Mouse (Mus musculus) stomach, embryonic 14.5 days (tissue): Measurements from ENCODE around the gene Nup214. TPM values are rescaled to one million over a fixed set of nuclear protein-coding genes. Genes with fewer than 3 reads are reported as not detected.

Experiments used
- ATAC-seq: fragments of 200-750 bp; cut with Nextera tagmentation; 2 replicates; pipeline ENCODE4 v1.8.0; 2017; ENCODE audit warnings: low read depth, moderate TSS enrichment; ENCODE audit not compliant: insufficient number of reproducible peaks, insufficient read depth, low FRiP score
- H3K27ac ChIP-seq: fragments of 300-500 bp; sonication (generic); 2 replicates; pipeline ENCODE4 v1.5.1; 2014; ENCODE audit warnings: mild to moderate bottlenecking, low read length, moderate library complexity, mixed read lengths
- H3K27me3 ChIP-seq: fragments of 300-500 bp; sonication (generic); 2 replicates; pipeline ENCODE4 v1.6.1; 2014; ENCODE audit warnings: low read length, control low read depth, mixed read lengths; ENCODE audit not compliant: control insufficient read depth, insufficient read depth
- H3K36me3 ChIP-seq: fragments of 300-500 bp; sonication (generic); 2 replicates; pipeline ENCODE4 v1.6.1; 2014; ENCODE audit warnings: mild to moderate bottlenecking, control low read depth, low read length, moderate library complexity, mixed read lengths; ENCODE audit not compliant: control insufficient read depth, insufficient read depth
- H3K4me1 ChIP-seq: fragments of 300-500 bp; sonication (generic); 2 replicates; pipeline ENCODE4 v1.6.1; 2014; ENCODE audit warnings: low read length, control low read depth, mixed read lengths; ENCODE audit not compliant: control insufficient read depth, insufficient read depth
- H3K4me2 ChIP-seq: fragments of 300-500 bp; sonication (generic); replicated peaks from 2 replicates; pipeline ENCODE4 v1.6.1; 2014; ENCODE audit warnings: low read depth, low read length, control low read depth
- H3K4me3 ChIP-seq: fragments of 300-500 bp; sonication (generic); 2 replicates; pipeline ENCODE4 v1.5.1; 2014; ENCODE audit warnings: low read depth, low read length, control low read depth
- H3K9ac ChIP-seq: fragments of 300-500 bp; sonication (generic); replicated peaks from 2 replicates; pipeline ENCODE4 v1.6.1; 2014; ENCODE audit warnings: low read depth, mild to moderate bottlenecking, control low read depth, low read length, moderate library complexity, mixed read lengths
- H3K9me3 ChIP-seq: fragments of 300-500 bp; sonication (generic); 2 replicates; pipeline ENCODE4 v1.6.1; 2016; ENCODE audit warnings: low read depth, low read length, control low read depth; ENCODE audit not compliant: control insufficient read depth
- WGBS: fragments of 180-500 bp; shearing (Covaris S2); extraction: QIAGEN DNeasy Blood & Tissue Kit; methylation state at CpG from one replicate; pipeline ENCODE4 v1.1.7; 2014; 5-methylcytosine and 5-hydroxymethylcytosine counted together
- polyA plus RNA-seq: library from polyadenylated mRNA; unstranded; fragments of >200 nt; fragmentation: Nextera tagmentation; extraction: Ambion mirVana; gene quantifications from 2 replicates; pipeline ENCODE4 v1.2.1, GENCODE M21; 2014

The Nup214 gene
- polyA plus RNA-seq, 1 experiment from 2014 or later = 93.9 TPM

DNA sequence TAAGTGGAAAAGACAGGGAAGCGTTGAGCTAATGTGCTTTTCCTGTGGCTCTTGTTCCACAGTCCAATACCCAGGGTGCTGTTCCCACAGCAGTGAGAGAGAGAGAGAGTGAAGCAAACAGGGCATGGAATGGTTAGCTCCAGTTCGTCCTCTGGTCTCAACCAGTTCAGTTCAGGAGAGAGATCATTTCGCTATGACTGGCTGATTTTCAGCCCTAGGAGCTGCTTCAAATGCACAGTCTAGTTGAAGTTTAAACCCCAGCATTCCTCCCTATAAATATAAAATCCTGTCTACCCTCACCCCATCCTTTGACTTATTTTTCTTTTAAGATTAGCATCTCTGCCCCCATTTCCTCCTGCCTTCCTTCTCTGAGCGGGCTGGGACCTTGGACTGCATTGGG is 1.6 kb upstream of the Nup214 start:
- H3K4me1 ChIP-seq = peaks cover 4% of the 10 kb centered on the region; the same call in 1 of the 2 replicates
- no peak overlapping the region for H3K9ac ChIP-seq
- peaks cover 13% of the 10 kb centered on the region for H3K36me3 ChIP-seq
- H3K9me3 ChIP-seq = no peaks in the 10 kb centered on the region
- no peaks in the 10 kb centered on the region for H3K27me3 ChIP-seq
- H3K27ac ChIP-seq = no peak overlapping the region
- ATAC-seq = no peak
- H3K4me3 ChIP-seq = no peak overlapping the region
- H3K4me2 ChIP-seq = no peak overlapping the region
- 89% methylated on average over 4 of the region's 4 CpGs for WGBS

DNA sequence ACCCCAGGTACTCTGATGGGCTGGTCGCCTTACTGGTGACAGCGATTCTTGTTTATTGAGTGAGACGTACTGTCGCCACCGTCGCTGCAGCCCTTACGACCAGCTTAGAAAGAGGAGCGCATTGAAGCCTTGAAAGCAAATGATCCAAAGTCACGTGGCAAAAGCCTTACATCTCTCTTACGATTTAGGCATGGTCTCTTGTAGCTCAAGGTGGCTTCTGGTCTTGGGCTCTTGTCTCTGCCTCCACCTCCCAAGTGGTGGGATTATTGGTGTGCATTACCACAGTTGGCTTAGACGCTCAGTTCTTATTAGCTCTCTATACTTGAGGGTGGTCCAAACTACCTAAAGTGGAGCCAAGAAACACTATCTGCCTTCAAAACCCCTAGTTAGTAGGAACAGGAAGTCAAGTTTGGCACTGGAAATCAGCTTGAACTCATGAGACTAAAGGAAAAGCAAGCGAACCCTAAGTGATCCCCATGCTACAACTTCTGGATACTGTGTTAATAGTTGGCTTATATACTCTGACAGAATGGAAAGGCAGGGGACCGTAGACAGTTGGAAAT is 654 bp downstream of the Nup214 start:
- Histone ChIP-seq H3K27ac (peak overlapping the region; percentile 59; the same call in 1 of the 2 replicates), H3K36me3 (peaks cover 30% of the 10 kb centered on the region)
- no peak for ATAC-seq

DNA sequence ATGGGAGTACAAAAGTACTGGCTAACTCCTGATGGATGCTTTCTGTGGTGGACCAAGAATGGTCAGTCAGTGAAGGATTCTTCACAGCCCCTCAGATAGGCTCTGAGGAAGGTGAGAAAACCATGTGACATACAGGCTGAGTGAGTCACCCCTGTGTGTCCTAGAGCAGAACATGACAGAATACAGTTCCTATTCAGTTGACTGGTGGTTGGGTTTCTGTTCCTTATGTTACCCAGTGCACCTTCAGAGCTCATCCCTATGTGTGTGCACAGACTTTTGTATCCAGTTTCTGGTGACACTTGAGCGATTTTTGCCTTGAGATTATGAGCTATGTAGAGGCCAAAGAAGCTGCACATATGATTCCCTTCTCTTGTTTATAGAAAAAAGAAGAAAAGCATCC is 13.5 kb downstream of the Nup214 start:
- Histone ChIP-seq H3K9me3 (no peaks in the 10 kb centered on the region), H3K4me3 (no peak overlapping the region), H3K27me3 (no peaks in the 10 kb centered on the region), H3K9ac (no peak overlapping the region), H3K36me3 (peaks cover 85% of the 10 kb centered on the region), H3K4me1 (no peaks in the 10 kb centered on the region), H3K27ac (no peak overlapping the region), H3K4me2 (no peak overlapping the region)
- 91% methylated on average over 1 of the region's 1 CpGs for WGBS
- no peak for ATAC-seq

More for the DNA sequence above, 654 bp downstream of the Nup214 start:
- Histone ChIP-seq H3K4me2 (peak overlapping the region; percentile 86), H3K4me3 (peak overlapping the region; percentile 74), H3K4me1 (peaks cover 4% of the 10 kb centered on the region; the same call in 1 of the 2 replicates), H3K9ac (peak overlapping the region; percentile 90), H3K9me3 (no peaks in the 10 kb centered on the region), H3K27me3 (no peaks in the 10 kb centered on the region)
- WGBS = 9% methylated on average over 13 of the region's 13 CpGs

DNA sequence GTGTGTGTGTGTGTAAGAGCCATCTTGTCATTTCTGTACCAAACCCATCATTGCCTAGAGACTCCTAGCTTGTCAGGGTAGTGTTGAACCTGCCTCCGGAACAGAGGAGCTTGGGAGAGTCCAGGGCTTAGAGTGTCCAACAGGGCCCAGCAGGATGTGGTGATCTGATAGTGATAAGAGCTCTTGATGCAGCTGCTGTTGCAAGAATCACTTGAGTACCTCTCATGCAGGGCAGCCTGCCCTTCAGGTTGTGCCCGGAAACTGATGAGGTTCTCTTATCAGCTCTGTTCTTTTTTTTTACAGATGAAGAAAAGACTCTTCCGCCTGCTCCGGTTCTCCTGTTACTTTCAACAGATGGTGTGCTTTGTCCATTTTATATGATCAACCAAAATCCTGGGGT is 16.7 kb downstream of the Nup214 start:
- Histone ChIP-seq H3K4me1 (no peaks in the 10 kb centered on the region), H3K27ac (no peak overlapping the region), H3K36me3 (peaks cover 86% of the 10 kb centered on the region), H3K27me3 (no peaks in the 10 kb centered on the region), H3K9me3 (no peaks in the 10 kb centered on the region), H3K4me3 (no peak overlapping the region), H3K4me2 (no peak overlapping the region), H3K9ac (no peak overlapping the region)
- WGBS = 93% methylated on average over 4 of the region's 4 CpGs
- no peak for ATAC-seq

DNA sequence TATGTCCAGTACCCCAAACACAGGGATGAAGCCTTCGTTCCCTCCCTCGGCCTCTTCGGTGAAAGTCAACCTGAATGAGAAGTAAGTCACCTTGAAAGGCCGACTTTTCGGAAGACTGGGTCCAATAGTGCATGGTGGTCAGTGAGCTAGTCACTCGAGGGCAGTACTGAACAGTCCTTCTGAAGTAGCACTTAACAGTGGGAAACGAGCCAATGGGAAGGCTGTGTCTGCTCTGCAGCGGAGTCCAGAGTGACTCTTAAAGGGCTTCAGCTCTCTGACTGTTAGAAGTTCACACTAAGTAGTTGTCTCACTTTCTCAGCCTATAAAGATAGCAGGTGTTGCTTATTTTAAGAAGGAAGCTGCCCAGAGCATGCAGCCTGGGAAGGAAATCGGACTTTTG is 20.7 kb downstream of the Nup214 start:
- peaks cover 91% of the 10 kb centered on the region for H3K36me3 ChIP-seq

DNA sequence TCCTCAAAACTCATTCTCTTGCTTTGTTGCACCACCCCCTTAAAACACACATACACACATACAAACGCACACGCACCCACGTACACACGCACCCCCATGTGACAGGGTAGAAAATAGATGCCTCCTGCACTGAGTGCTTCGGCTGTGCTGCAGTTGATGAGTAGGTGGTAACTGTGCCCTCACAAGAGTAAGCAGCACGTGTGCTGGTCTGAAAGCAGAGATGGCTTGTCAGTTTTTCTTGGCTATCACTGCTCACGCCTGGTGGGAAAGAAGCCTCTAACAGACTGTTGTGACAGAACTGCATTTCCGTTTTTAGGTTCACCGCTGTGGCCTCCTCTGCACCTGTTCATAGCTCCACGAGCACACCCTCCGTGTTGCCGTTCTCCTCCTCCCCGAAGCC is 21.8 kb downstream of the Nup214 start:
- H3K36me3 ChIP-seq = peaks cover 81% of the 10 kb centered on the region
- H3K4me3 ChIP-seq = no peak overlapping the region
- no peaks in the 10 kb centered on the region for H3K9me3 ChIP-seq
- 95% methylated on average over 13 of the region's 13 CpGs for WGBS
- H3K4me1 ChIP-seq = no peaks in the 10 kb centered on the region
- no peak overlapping the region for H3K27ac ChIP-seq
- no peak overlapping the region for H3K4me2 ChIP-seq
- no peak for ATAC-seq
- no peaks in the 10 kb centered on the region for H3K27me3 ChIP-seq
- H3K9ac ChIP-seq = no peak overlapping the region

More for the DNA sequence above, 20.7 kb downstream of the Nup214 start:
- ATAC-seq = no peak
- Histone ChIP-seq H3K4me1 (no peaks in the 10 kb centered on the region), H3K27ac (no peak overlapping the region), H3K4me3 (no peak overlapping the region), H3K4me2 (no peak overlapping the region), H3K9me3 (no peaks in the 10 kb centered on the region), H3K9ac (no peak overlapping the region), H3K27me3 (no peaks in the 10 kb centered on the region)
- WGBS = 90% methylated on average over 9 of the region's 9 CpGs

DNA sequence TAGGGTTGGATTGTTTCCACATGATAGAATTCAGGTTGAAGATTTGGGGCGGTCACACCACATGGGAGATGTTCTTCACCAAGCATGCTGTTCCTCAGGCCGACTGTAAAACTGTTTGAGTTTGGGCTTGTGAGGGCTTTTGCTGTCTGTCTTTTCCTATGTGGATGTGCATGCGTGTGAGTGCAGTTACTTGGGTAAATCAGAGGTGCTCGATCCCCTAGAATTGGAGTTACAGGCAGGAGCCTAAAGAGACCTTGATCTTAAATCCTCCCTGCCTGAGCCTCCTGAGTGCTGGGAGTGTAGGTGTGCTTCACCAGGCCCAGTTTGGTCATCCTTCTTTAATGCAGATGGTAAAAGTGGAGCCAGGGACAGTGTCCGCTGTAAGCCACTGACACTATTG is 23.3 kb downstream of the Nup214 start:
- Histone ChIP-seq H3K9me3 (no peaks in the 10 kb centered on the region), H3K9ac (no peak overlapping the region), H3K36me3 (peaks cover 74% of the 10 kb centered on the region), H3K27me3 (no peaks in the 10 kb centered on the region), H3K4me2 (no peak overlapping the region), H3K27ac (no peak overlapping the region), H3K4me1 (no peaks in the 10 kb centered on the region), H3K4me3 (no peak overlapping the region)
- WGBS = 95% methylated on average over 5 of the region's 5 CpGs
- no peak for ATAC-seq

DNA sequence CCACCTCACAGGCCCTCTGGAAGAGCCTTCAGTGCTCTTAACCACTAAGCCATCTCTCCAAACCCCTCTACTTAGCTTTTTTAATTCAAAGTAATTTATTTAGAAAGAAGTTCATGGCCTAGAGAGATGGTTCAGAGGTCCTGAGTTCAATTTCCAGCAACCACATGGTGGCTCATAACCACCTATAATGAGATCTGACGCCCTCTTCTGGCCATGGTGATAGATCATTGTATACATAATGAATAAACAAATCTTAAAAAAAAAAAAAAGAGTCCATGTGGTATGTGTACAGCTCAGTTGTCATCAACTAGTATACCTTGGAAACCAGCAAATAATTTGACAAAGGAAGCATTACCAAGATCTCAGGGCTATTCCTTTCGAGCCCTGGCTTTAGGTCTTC is 24.2 kb downstream of the Nup214 start:
- H3K9ac ChIP-seq = no peak overlapping the region
- H3K4me2 ChIP-seq = no peak overlapping the region
- H3K4me3 ChIP-seq = no peak overlapping the region
- no peak overlapping the region for H3K27ac ChIP-seq
- ATAC-seq = no peak
- no peaks in the 10 kb centered on the region for H3K4me1 ChIP-seq
- WGBS = 55% methylated on average over 2 of the region's 2 CpGs
- peaks cover 73% of the 10 kb centered on the region for H3K36me3 ChIP-seq
- no peaks in the 10 kb centered on the region for H3K9me3 ChIP-seq
- no peaks in the 10 kb centered on the region for H3K27me3 ChIP-seq

DNA sequence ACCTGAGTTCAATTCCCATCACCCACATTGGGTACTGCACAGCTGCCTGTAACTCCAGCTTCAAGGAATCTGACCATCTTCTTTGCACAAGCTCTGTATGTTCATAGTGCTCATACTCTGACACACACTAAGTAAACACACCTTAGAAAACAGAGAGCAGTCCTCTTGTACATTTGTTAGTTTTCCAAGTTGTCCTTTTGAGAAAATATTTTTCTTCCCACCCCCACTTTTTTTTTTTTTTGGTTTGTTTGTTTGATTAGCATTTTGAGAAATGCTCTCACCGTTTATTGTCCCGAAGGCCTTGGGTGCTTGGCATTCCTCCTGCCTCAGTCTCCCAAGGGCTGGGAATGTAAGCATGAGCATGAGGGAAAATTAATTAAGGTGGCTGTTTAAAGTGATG is 34.1 kb downstream of the Nup214 start:
- H3K4me3 ChIP-seq = no peak overlapping the region
- ATAC-seq = no peak
- 81% methylated on average over 2 of the region's 2 CpGs for WGBS
- H3K4me2 ChIP-seq = no peak overlapping the region
- no peaks in the 10 kb centered on the region for H3K9me3 ChIP-seq
- no peak overlapping the region for H3K27ac ChIP-seq
- no peaks in the 10 kb centered on the region for H3K4me1 ChIP-seq
- no peaks in the 10 kb centered on the region for H3K27me3 ChIP-seq
- no peak overlapping the region for H3K9ac ChIP-seq
- peaks cover 73% of the 10 kb centered on the region for H3K36me3 ChIP-seq
